Mouse (Mus musculus): Measurements from ENCODE around the gene Tex101.
"Not testable (repeated sequence)": the region's sequence is repeated elsewhere in the genome, so short reads cannot be mapped to it uniquely, and the experiment has no call there.

Tex101 gene

GRCm38 (mm10) chr7:24676575-24676974 lies at the start of gene Tex101:
Gene Tex101 (minus strand): TSS chr7:24676675.
- no peak for DNase-seq (ENCODE audit: low spot score)

DNA sequence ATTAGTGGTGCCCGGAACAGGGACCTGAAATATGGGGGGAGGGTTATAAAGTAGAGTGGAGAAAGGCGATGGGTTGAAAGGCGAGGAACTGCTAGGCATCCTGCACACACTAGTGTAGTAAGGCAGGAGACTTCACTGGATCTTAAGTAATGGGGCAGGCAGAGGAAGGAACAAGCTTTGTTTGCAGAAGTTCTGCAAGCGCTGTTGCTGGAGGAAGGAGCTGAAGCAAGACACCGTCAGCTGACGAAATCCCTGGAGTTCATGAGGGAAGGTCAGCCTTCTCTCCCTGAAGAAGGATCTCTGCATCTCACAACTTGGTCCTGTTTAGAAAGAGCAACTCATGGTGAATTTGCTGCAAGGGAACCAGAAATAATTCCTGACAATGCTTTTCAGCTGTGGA lies 38.6 kb upstream of the Tex101 start:
- DNase-seq (ENCODE audit: low spot score), result no peak

DNA sequence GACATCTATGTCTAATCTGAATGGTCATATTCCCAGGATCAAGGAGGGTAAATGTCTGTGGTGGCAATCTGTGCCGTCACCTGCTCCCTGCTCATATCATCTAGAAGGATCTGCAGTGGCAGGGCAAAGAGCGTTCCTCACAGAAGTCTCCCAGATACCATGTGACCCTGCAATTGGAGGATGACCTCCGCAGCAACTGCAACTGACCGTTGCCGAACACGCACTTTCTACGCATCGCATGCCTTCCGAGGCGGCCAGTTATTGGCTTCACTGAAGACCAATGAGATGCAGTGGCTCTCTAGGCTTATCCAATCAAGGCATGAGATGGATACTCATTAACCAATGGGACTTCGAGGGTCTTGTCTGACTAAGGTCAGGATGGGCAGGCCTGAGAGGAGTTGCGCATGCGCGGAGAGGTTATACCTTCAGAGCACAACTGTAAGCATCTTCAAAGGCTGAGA lies 32.4 kb upstream of the Tex101 start, which contains the start of gene BC049730:
BC049730 (plus strand) TSS at position 411 of the 461 bp plus-strand sequence.
- DNase-seq (ENCODE audit: low spot score), result no peak

DNA sequence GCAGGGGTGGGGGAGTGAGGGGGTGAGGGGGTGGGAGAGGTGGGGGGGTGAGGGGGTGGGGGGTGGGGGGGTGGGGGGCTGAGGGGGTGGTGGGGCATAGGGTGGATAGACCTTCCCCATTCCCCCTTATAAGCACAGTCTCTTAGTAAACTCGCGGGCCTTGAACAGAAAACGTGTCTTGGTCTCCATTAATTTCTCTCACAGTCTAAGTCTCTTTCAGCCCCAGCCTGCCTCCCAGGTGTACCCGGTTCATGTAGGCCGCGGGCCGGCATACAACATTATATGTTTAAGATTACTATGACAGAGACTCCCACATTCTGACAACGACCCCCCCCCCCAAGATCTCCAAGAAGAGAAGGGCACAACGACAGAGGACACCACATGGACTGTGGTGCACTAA lies 26.4 kb upstream of the Tex101 start:
- DNase-seq (ENCODE audit: low spot score), result not testable (repeated sequence)

DNA sequence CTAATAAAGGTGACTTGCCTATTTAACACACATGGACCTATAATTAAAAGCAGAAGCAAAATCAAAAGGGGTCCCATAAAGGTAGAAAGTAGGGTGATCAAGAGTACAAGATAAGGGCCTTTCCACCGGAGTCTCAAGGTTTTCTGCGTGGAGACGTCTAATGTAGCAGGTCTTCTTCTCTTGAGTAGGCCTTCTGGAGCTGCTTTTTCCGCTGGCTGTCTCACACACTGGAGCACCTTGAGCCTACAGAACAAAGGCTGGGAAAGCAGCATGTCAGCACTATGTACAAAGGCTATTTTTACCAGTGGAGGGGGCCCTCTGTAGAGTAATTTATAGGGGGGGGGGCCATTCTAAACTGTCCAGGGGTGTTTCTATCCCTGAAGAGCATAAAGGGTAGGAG lies 21.4 kb upstream of the Tex101 start:
- not testable (repeated sequence) for DNase-seq (ENCODE audit: low spot score)

- not testable (repeated sequence) for DNase-seq (ENCODE audit: low spot score)
Measured at GRCm38 (mm10) chr7:24692693-24693092, 16.2 kb upstream of the Tex101 start.

GRCm38 (mm10) chr7:24687519-24687918 lies 11.0 kb upstream of the Tex101 start:
- not testable (repeated sequence) for DNase-seq (ENCODE audit: low spot score)

DNA sequence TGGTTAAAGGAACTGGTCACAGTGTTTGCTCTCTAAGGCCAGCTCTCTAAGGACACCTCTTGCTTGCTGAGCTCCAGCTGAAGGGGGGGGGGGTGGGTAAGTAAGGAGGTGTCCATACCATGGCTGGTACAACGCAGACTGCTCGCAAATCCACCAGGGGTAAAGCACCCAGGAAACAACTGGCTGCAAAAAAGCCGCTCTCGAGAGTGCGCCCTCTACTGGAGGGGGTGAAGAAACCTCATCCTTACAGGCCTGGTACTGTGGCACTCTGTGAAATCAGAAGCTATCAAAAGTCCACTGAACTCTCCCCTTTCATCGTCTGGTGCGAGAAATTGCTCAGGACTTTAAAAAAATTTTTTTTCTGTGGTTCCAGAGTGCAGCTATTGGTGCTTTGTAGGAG lies 7.6 kb upstream of the Tex101 start:
- DNase-seq (ENCODE audit: low spot score), result not testable (repeated sequence)

DNA sequence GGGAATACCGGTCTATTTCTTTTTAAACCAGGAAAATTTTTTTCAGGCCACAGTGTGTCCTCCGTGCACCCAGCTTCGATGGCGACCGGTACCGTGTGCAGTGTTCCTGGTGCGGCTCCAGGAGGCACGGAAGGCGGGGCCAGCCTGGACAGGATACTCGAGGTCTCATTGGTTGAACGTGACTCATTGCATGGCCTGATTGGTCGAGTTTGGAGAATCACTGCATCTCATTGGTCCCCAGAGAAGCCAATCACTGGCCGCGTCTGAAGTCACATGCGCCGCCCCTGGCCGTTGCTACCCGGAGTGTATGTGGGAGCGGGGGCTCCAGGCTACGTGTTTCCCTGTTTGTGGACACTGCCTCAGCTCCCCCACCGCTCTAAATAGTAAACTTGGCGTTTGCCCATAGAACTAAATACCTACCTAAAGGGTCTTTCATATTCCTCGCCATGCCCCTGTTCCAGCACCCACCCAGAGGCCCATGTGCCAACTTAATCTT lies 4.5 kb downstream of the Tex101 start:
- DNase-seq (ENCODE audit: low spot score), result no peak

GRCm38 (mm10) chr7:24664959-24665358 lies 11.5 kb downstream of the Tex101 start:
- DNase-seq (ENCODE audit: low spot score), result no peak

DNA sequence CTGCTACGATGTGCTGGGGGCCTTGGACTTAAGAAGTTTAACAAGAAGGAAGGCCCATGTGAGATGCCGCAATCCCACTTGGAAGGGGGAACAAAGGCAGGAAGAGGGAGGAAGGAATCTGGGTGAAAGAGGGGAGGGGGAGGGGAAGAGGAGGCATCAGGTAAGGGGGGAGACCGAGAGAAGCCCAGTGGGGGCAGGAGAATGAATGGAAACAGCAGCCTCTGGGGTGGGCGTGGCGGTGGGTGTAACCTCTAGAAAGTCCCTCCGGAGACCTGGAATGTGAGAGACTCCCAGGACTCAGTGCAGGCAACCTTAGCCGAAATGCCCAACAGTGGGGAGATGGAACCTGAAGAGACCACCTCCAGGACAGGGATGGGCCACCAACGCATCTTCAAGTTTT lies 12.2 kb downstream of the Tex101 start:
- no peak for DNase-seq (ENCODE audit: low spot score)

DNA sequence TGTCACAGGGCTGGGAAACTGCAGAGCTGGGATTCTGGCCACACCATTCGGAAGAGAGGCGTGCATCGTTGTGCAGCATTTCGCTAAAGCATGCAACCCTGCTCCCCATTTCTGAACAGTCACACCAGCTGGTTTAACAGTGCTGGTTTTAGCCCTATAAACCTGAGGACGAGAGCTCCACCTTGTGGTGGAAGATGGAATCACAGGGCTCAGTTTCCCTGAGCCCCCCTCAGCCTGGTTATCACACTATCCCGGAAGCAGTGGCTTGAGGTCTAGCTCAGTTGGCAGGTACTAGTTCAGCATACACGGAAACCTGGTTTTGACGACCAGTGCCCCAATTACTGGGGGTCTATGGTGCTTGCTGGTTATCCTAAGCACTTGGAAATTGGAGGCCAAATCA lies 13.9 kb downstream of the Tex101 start:
- DNase-seq (ENCODE audit: low spot score), result peak; percentile 68

DNA sequence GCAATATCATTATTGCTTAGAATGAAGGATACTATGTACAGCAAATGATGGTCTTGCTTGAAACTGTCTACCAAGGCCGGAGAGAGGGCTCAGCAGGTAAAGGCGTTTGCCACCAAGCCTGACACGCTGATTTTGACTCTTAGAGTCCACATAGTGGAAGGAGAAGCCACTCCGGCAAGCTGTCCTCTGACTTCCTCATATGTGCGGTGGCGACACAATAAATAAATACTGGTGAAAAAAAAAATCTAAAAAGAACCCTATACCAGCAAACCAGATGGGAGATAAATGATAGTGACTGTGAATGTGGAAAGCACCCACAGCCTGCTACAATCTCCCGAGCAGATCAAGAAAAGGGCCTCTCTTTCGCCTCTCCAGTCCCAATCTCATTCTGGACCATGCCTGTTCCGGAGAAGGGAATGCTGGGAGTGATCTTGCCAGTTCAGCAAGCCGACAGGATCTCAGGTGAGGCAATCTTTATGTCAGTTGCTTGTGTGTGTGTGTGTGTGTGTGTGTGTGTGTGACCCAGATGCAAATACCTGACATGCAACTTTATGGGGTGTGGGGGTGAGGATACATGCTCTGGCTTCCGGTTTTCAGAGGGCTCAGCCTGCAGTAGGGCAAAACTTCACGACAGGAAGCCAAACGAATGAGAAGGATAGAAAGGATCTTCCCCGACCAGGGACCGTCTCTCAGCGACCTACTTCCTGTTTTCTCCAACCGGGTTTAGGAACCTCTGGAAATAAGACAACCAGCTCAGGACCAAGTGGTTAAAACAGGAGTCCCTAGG lies 15.2 kb downstream of the Tex101 start:
- DNase-seq (ENCODE audit: low spot score), result no peak

- DNase-seq (ENCODE audit: low spot score), result no peak
Measured at GRCm38 (mm10) chr7:24659737-24660357, 16.6 kb downstream of the Tex101 start.

GRCm38 (mm10) chr7:24653681-24654080 lies 22.8 kb downstream of the Tex101 start:
- DNase-seq (ENCODE audit: low spot score), result peak; percentile 61

- DNase-seq (ENCODE audit: low spot score), result no peak
Measured at GRCm38 (mm10) chr7:24646486-24646885, 30.0 kb downstream of the Tex101 start.

GRCm38 (mm10) chr7:24644996-24645395 lies 31.5 kb downstream of the Tex101 start:
- no peak for DNase-seq (ENCODE audit: low spot score)

GRCm38 (mm10) chr7:24644492-24644891 lies 32.0 kb downstream of the Tex101 start:
- DNase-seq (ENCODE audit: low spot score), result no peak

GRCm38 (mm10) chr7:24642491-24642890 lies 34.0 kb downstream of the Tex101 start:
- no peak for DNase-seq (ENCODE audit: low spot score)

- DNase-seq (ENCODE audit: low spot score), result no peak
Measured at GRCm38 (mm10) chr7:24640450-24640849, 36.0 kb downstream of the Tex101 start.

DNA sequence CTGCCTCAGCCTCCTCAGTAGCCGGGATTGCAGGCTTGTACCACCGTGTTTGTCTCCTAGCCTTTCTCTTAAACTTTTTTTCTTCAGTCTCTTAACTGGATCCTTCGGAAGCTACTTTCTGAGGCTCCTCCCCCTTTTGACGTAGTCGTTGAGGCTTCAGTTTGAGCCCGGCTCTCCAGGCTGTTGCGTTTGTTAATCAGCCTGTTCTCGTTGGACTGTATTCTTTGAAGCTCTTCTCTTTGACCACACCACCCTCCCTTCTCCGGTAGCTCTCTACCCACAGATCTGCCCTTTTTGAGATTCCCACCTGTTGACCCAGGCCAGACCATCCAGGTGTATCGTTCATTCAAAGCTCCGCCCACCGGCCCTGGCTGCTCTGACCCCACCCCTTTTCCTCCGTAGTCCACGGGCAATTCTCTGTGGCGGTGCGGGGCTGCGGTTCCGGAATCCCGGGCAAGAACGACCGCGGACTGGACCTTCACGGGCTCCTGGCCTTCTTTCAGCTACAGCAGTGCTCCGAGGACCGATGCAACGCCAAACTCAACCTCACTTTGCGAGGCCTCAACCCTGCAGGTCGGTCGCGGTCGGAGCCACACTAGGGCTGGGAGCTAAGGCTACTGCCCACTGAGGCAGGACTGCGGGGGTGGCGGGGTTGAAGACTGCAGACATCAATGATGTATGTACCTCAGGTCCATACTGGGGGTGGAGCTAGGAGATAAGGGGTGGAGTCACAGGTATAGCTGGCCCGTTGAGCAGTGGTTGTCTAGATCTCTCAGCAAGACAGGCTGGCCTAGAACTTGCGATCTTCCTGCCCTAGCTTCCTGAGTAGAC lies 38.2 kb downstream of the Tex101 start:
- no peak for DNase-seq (ENCODE audit: low spot score)

DNA sequence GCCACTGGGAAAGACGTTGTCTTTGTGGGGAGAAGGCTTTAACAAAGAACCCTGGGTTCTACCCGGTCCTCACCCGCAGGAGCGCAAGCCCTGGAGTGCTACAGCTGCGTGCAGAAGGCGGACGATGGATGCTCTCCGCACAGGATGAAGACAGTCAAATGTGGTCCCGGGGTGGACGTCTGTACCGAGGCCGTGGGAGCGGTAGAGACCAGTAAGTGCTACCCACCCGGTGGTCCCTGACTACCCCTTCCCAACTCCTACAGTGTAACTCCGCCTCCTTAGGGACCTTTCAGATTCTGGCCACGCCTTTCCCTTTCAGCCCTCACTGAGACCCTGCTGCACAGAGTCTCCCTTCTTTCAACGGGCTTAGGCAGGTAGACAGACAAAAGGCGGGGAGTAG lies 39.4 kb downstream of the Tex101 start:
- no peak for DNase-seq (ENCODE audit: low spot score)

Data from urinary bladder, postnatal 25 days (tissue).